Mouse (Mus musculus) testis, adult 2 months (tissue): Measurements from ENCODE around the gene Gm49391. TPM values are rescaled to one million over a fixed set of nuclear protein-coding genes. Genes with fewer than 3 reads are reported as not detected.
"Not testable (repeated sequence)": the region's sequence is repeated elsewhere in the genome, so short reads cannot be mapped to it uniquely, and the experiment has no call there.

ENCODE experiments used
- H3K27ac ChIP-seq: fragments of 200-500 bp; 2 replicates; pipeline ENCODE4 v1.5.1; 2012; ENCODE audit warnings: low read depth, low read length; ENCODE audit not compliant: control insufficient read depth, insufficient read depth
- H3K27me3 ChIP-seq: fragments of 200-500 bp; 2 replicates; pipeline ENCODE4 v1.6.1; 2012; ENCODE audit warnings: mild to moderate bottlenecking, low read length, moderate library complexity; ENCODE audit not compliant: control insufficient read depth, insufficient read depth
- H3K36me3 ChIP-seq: fragments of 200-500 bp; 2 replicates; pipeline ENCODE4 v1.6.1; 2012; ENCODE audit warnings: mild to moderate bottlenecking, low read length; ENCODE audit not compliant: control insufficient read depth, insufficient read depth
- H3K4me1 ChIP-seq: fragments of 200-500 bp; 2 replicates; pipeline ENCODE4 v1.6.1; 2012; ENCODE audit warnings: low read length; ENCODE audit not compliant: control insufficient read depth, insufficient read depth
- H3K4me3 ChIP-seq: fragments of 200-500 bp; 2 replicates; pipeline ENCODE4 v1.5.1; 2012; ENCODE audit warnings: low read depth, mild to moderate bottlenecking, low read length, moderate library complexity, mixed read lengths; ENCODE audit not compliant: control insufficient read depth
- CTCF ChIP-seq: fragments of 200-500 bp; IDR thresholded peaks from 2 replicates; pipeline ENCODE4 v1.5.1; 2012; ENCODE audit warnings: low read depth, mild to moderate bottlenecking, inconsistent platforms, low read length, moderate library complexity; ENCODE audit not compliant: control insufficient read depth, insufficient read depth, insufficient replicate concordance
- POLR2A ChIP-seq: fragments of 200-500 bp; IDR thresholded peaks from 2 replicates; pipeline ENCODE4 v1.6.1; 2012; ENCODE audit warnings: low read depth, mild to moderate bottlenecking, inconsistent platforms, low read length, moderate library complexity; ENCODE audit not compliant: control insufficient read depth
- polyA plus RNA-seq: library from polyadenylated mRNA; depleted of rRNA; stranded (reverse); fragments of >200 nt; gene quantifications from 2 replicates; pipeline ENCODE4 v1.2.3, GENCODE M21; 2012; rRNA removed

Gm49391 gene
- polyA plus RNA-seq, result 0.15 and 0.37 TPM in 2 replicates

DNA sequence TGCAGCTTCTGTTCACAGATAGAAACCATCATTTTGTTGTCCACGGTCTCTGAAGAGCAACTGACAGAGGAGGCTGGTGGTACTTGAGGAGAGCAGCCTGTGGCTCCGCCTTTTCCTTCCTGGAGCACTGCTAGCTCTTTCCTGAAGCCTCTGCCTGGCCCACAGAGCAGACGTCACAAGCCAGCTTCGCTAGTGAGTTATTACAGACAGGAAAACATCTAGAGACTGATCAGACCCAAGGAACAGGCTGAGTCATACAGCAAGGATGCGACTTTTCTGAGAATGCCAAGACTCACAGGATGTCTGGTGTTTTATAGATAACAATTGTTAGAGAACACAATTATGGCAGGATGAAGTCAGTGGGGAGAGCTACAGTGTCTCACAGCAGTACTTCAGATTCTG lies at the start of gene Gm49391, which contains the start of gene Ctla2a:
Gene Gm49391 (minus strand): TSS at position 72 of the 402 bp plus-strand sequence.
Gene Ctla2a (minus strand): TSS at position 126 of the 402 bp plus-strand sequence.
- H3K4me3 ChIP-seq, result no peak within 1 kb of the TSS
- H3K27me3 ChIP-seq, result no peaks in the 10 kb centered on the region
- no peak for TF ChIP-seq CTCF
- TF ChIP-seq POLR2A, result no peak
- no peaks in the 10 kb centered on the region for H3K4me1 ChIP-seq
- no peak within 1 kb of the TSS for H3K27ac ChIP-seq
- no peaks in the 10 kb centered on the region for H3K36me3 ChIP-seq

DNA sequence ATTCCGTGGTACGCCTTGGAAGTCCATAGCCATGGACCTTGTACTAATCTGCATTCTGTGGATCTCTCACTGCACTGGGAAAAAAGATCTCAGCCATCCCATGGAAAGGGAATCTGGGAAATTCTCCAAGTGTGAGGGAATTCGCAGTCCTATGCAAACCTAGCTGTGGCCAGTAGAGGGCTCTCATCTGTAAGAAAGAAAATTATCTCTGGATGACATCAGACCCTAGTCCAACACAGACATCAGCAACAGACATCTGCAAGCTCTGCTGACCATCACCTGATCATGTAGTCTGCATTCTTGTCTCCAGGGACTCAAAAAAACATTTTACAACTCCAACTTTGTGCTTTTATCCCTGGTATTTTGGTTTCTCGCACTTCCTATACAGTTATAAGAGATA lies 35.9 kb upstream of the Gm49391 start:
- H3K27ac ChIP-seq, H3K27me3 ChIP-seq, H3K4me3 ChIP-seq, H3K4me1 ChIP-seq, H3K36me3 ChIP-seq: not testable (repeated sequence)

DNA sequence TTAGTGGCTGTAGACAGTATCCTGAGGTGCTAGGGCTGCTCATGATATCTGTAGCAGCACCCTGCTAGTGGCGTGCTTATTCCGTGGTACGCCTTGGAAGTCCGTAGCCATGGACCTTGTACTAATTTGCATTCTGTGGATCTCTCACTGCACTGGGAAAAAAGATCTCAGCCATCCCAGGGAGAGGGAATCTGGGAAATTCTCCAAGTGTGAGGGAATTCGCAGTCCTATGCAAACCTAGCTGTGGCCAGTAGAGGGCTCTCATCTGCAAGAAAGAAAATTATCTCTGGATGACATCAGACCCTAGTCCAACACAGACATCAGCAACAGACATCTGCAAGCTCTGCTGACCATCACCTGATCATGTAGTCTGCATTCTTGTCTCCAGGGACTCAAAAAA lies 27.6 kb upstream of the Gm49391 start:
- not testable (repeated sequence) for H3K27me3 ChIP-seq, H3K36me3 ChIP-seq, H3K4me1 ChIP-seq, H3K4me3 ChIP-seq, H3K27ac ChIP-seq

DNA sequence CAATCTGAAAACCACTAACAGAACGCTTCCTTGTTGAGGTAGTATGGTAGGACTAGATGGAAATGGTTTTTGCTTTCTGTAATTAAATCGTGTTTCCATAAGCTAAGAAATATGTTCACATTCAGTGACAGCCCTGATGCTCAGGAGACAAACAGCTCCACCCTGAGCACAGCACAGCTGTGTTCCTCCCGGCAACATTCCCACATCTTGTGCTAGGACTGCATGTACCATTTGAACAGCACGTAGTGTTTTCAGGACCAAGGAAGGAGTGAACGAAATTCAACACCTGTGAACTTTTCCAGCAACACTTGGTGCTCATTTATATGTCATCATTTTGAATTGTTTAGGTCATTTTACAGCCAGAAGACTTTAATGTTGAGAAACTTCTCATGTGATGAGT lies 25.3 kb upstream of the Gm49391 start:
- Histone ChIP-seq H3K36me3 (no peaks in the 10 kb centered on the region), H3K4me3 (no peak overlapping the region), H3K27me3 (no peaks in the 10 kb centered on the region), H3K27ac (no peak overlapping the region), H3K4me1 (no peaks in the 10 kb centered on the region)
- TF ChIP-seq POLR2A (no peak), CTCF (no peak)

DNA sequence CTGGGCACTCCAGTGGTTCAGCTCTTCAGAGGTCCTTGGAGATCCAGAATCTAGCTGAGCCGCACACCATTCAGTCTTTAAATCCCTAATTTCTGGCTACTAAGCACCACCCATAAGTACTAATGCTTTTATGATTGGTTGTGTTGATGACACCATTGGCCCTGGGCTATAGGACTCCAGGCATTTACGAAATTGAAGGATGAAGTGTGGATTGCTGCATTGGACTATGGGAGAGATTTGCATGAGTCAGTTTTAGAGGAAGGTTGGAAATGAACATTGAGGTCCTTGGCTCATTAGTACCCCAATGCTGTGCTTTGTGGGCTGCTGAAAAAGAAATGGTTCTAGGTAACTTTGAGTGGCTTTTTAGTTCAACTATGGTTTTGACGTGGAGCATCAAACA lies 5.5 kb upstream of the Gm49391 start, which contains the start of gene Tpbpa:
Gene Tpbpa (minus strand): TSS at position 101 of the 400 bp plus-strand sequence.
- H3K4me1 ChIP-seq, H3K27me3 ChIP-seq, H3K27ac ChIP-seq, H3K4me3 ChIP-seq, H3K36me3 ChIP-seq: not testable (repeated sequence)

DNA sequence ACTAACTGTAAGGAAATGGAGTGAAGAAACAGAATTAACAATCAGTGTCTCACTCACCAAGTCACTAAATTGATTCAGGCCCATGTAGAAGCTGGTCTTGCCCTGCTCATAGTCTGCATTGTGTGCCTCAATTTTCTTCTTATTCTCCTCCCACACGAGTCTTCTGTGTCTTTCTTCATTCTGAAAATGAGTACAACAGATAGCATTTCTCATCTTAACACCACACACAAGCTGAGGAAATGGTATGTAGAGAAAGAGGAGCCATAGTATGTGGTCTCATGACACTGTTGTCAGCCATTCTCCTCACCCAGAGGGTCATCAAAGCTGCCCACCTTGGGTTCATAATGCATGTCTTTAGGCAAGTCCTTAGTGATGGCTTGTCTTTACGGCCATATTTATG lies 881 bp downstream of the Gm49391 start, which contains the start of gene Gm49393:
Gene Gm49393 (minus strand): TSS at position 101 of the 400 bp plus-strand sequence.
- not testable (repeated sequence) for H3K27ac ChIP-seq, H3K27me3 ChIP-seq, H3K36me3 ChIP-seq, H3K4me3 ChIP-seq, H3K4me1 ChIP-seq

DNA sequence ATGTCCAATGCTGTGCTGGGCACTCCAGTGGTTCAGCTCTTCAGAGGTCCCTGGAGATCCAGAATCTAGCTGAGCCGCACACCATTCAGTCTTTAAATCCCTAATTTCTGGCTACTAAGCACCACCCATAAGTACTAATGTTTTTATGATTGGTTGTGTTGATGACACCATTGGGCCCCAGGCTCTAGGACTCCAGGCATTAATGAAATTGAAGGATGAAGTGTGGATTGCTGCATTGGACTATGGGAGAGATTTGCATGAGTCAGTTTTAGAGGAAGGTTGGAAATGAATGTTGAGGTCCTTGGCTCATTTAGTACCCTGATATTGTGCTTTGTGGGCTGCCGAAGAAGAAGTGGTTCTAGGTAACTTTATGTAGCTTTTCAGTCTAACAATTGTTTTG lies 31.6 kb downstream of the Gm49391 start, which contains the start of gene Tpbpb:
Gene Tpbpb (minus strand): TSS at position 101 of the 400 bp plus-strand sequence.
- not testable (repeated sequence) for H3K27ac ChIP-seq, H3K27me3 ChIP-seq, H3K36me3 ChIP-seq, H3K4me3 ChIP-seq, H3K4me1 ChIP-seq

DNA sequence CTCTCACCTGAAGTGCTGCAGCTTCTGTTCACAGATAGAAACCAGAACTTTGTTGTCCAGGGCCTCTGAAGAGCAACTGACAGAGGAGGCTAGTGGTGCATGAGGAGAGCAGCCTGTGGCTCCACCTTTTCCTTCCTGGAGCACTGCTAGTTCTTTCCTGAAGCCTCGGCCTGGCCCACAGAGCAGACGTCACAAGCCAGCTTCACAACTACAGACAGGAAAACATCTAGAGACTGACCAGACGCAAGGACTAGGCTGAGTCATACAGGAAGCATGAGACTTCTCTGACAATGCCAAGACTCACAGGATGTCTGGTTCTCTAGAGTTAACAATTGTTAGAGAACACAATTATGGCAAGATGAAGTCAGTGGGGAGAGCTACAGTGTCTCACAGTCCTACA lies 39.0 kb downstream of the Gm49391 start, which contains the start of gene Ctla2b:
Gene Ctla2b (minus strand): TSS at position 120 of the 400 bp plus-strand sequence.
- Histone ChIP-seq H3K27me3 (no peaks in the 10 kb centered on the region), H3K4me1 (no peaks in the 10 kb centered on the region), H3K36me3 (no peaks in the 10 kb centered on the region), H3K4me3 (no peak within 1 kb of the TSS), H3K27ac (no peak within 1 kb of the TSS)
- TF ChIP-seq POLR2A, result no peak
- no peak for TF ChIP-seq CTCF

DNA sequence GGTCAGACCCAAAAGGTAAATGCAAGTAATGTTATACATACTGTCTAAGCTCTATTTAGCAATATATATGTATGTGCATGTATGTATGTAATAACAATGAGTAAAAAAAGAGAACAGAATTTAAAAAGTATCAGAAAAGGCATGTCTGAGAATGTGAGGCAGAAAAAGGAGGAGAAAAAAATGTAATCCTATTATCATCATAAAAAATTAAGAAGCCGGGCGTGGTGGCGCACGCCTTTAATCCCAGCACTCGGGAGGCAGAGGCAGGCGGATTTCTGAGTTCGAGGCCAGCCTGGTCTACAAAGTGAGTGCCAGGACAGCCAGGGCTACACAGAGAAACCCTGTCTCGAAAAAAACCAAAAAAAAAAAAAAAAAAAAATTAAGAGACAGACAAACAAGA lies 39.6 kb downstream of the Gm49391 start, which contains the start of gene Gm49392:
Gene Gm49392 (minus strand): TSS at position 101 of the 400 bp plus-strand sequence.
- H3K27me3 ChIP-seq, result not testable (repeated sequence)

More for the DNA sequence above, 39.6 kb downstream of the Gm49391 start, which contains the start of gene Gm49392:
- not testable (repeated sequence) for H3K36me3 ChIP-seq, H3K4me3 ChIP-seq, H3K27ac ChIP-seq, H3K4me1 ChIP-seq
